Mouse (Mus musculus): ENCODE data around the gene Rps25. TPM values are rescaled to one million over a fixed set of nuclear protein-coding genes. Genes with fewer than 3 reads are reported as not detected.

Gene Rps25
- 1,000 to 10,000 TPM; 1,077 to 1,135 TPM for total RNA-seq (2023)

GRCm38 (mm10) chr9:44406906-44407751, at the start of gene Rps25, which contains the start of gene Trappc4:
Gene Rps25, plus strand, starts transcription at chr9:44407139.
Gene Trappc4, minus strand, starts transcription at chr9:44407600.

GRCm38 (mm10) chr9:44361190-44361917, 45.6 kb upstream of the Rps25 start, which contains the start of gene Vps11:
Gene Vps11, minus strand, starts transcription at chr9:44361670.

GRCm38 (mm10) chr9:44379054-44379834, 27.7 kb upstream of the Rps25 start, which contains the start of gene Hyou1:
Gene Hyou1, plus strand, starts transcription at chr9:44379490.

GRCm38 (mm10) chr9:44396684-44397411, 10.1 kb upstream of the Rps25 start, which contains the start of gene Slc37a4:
Gene Slc37a4, plus strand, starts transcription at chr9:44396852.

DNA sequence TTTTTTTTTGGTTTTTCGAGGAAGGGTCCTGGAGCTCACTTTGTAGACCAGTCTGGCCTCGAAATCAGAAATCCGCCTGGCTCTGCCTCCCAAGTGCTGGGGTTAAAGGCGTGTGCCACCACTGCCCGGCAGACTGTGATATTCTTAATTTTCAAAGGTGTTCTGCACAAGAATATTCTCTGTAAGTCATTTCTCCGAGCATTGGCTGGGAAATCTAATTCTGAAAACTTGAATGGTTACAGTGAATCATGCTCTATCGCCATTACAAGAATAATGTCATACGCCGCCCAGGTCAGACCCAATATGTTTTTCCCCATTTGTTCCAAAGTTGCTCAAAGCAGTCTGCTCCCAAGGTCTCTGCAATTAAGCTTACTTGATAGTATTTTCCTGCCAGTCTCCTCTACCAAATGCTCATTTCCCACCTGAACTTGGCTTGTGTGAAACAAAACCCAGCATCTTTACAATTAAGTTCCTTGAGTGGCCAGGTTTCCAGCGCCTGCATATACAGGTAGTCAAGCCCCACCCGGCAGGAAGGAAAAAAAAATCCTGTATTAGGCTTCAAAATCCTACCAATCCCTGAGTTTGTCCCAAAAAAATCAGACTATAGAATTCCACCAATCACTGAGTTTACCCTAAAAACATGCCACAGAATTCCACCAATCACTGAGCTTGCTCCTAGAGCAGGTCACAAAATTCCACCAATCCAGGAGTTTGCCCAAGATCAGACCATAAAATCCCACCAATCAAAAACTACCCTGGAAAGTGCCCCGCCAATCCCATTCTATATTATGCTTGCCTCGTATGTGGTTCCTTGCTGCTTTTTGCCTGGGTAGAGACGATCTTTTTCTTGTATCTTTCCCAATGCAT, 11.8 kb downstream of the Rps25 start, which contains the start of gene Ccdc84:
Gene Ccdc84 (minus strand): TSS at position 51 of the 867 bp plus-strand sequence.

GRCm38 (mm10) chr9:44440961-44441360, 34.0 kb downstream of the Rps25 start, which contains the start of gene Foxr1:
Gene Foxr1, minus strand, starts transcription at chr9:44441136.

DNA sequence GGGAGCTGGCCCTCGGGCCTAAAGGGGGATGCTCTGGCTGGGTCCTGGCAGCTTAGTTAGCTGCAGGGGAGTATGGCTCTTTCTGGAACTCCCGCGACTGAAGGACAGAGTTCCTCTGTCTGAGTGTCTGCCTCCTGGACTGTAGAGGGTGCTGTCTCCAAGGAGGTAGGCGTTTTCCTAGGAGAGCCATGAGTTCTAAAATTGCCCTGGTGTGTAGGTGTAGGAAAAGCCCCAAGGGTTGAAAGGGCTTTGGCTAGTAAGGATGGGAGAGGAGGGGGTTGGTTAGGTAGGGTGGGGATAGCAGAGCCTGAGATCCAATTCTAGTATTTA, 47.9 kb downstream of the Rps25 start, which contains the start of gene Upk2:
Gene Upk2 (minus strand): TSS at position 86 of the 330 bp plus-strand sequence.

Other genes with a start within 250 kb of the Rps25 start
- 100 to 1,000 TPM; 197 to 219 TPM for gene Cbl, start 173.1 kb upstream of the Rps25 start, total RNA-seq (2023)
- gene Ccdc153, start 166.5 kb upstream of the Rps25 start, total RNA-seq (2023) = not detected
- gene Pdzd3, start 155.7 kb upstream of the Rps25 start, total RNA-seq (2023) = 1 to 10 TPM; 1.9 to 2.4 TPM
- gene Nlrx1, start 138.5 kb upstream of the Rps25 start, total RNA-seq (2023) = 10 to 100 TPM; 62.6 to 64.4 TPM
- gene Abcg4, start 118.5 kb upstream of the Rps25 start, total RNA-seq (2023) = 10 to 100 TPM; 11.0 to 18.8 TPM
- 10 to 100 TPM; 23.4 to 31.4 TPM for gene Hinfp, start 101.5 kb upstream of the Rps25 start, total RNA-seq (2023)
- gene C2cd2l, start 86.9 kb upstream of the Rps25 start, total RNA-seq (2023) = 10 to 100 TPM; 17.8 to 22.2 TPM
- gene Dpagt1, start 81.1 kb upstream of the Rps25 start, total RNA-seq (2023) = 10 to 100 TPM; 17.1 to 17.2 TPM
- 100 to 1,000 TPM; 314 to 338 TPM for gene H2afx, start 72.4 kb upstream of the Rps25 start, total RNA-seq (2023)
- 100 to 1,000 TPM in 1 of 2 experiments, 10 to 100 TPM in 1; 82.1 to 130 TPM for gene Hmbs, start 62.9 kb upstream of the Rps25 start, total RNA-seq (2023)
- gene Vps11, start 45.5 kb upstream of the Rps25 start, total RNA-seq (2023) = 10 to 100 TPM; 31.9 to 32.4 TPM
- 10 to 100 TPM; 53.9 to 60.6 TPM for gene Hyou1, start 27.6 kb upstream of the Rps25 start, total RNA-seq (2023)
- gene Slc37a4, start 10.3 kb upstream of the Rps25 start, total RNA-seq (2023) = 10 to 100 TPM; 10.2 to 13.4 TPM
- 10 to 100 TPM; 46.4 to 47.3 TPM for gene Trappc4, start 461 bp downstream of the Rps25 start, total RNA-seq (2023)
- 10 to 100 TPM; 26.4 to 27.0 TPM for gene Ccdc84, start 11.4 kb downstream of the Rps25 start, total RNA-seq (2023)
- gene Foxr1, start 34.0 kb downstream of the Rps25 start, total RNA-seq (2023) = not detected
- gene Upk2, start 47.8 kb downstream of the Rps25 start, total RNA-seq (2023) = not detected
- gene Bcl9l, start 75.7 kb downstream of the Rps25 start, total RNA-seq (2023) = 1 to 10 TPM; 8.0 to 9.3 TPM
- under 1 TPM; 0.46 to 0.77 TPM for gene Cxcr5, start 154.7 kb downstream of the Rps25 start, total RNA-seq (2023)
- gene Ddx6, start 197.8 kb downstream of the Rps25 start, total RNA-seq (2023) = 100 to 1,000 TPM; 108 to 128 TPM